Mouse (Mus musculus) intestine, postnatal 0 days (tissue): ENCODE measurements at regions not wholly inside any gene's neighbourhood (a gene's known extent, or its start where the extent isn't known, plus 50 kb on each side); places are given as distances from the start of the nearest gene placed in this dataset.

Source experiments
- ATAC-seq: fragments of 200-750 bp; cut with Nextera tagmentation; 2 replicates; pipeline ENCODE4 v1.8.0; 2017; ENCODE audit warnings: mild to moderate bottlenecking, moderate TSS enrichment, moderate library complexity
- H3K27ac ChIP-seq: fragments of 300-500 bp; sonication (generic); 2 replicates; pipeline ENCODE4 v1.5.1; 2014; ENCODE audit warnings: mild to moderate bottlenecking, low read depth, low read length, moderate library complexity
- H3K27me3 ChIP-seq: fragments of 300-500 bp; sonication (generic); replicated peaks from 2 replicates; pipeline ENCODE4 v1.6.1; 2014; ENCODE audit warnings: low read length, mixed read lengths; ENCODE audit not compliant: control insufficient read depth, insufficient read depth
- H3K36me3 ChIP-seq: fragments of 300-500 bp; sonication (generic); 2 replicates; pipeline ENCODE4 v1.6.1; 2014; ENCODE audit warnings: mild to moderate bottlenecking, moderate library complexity; ENCODE audit not compliant: control insufficient read depth, insufficient read depth
- H3K4me1 ChIP-seq: fragments of 300-500 bp; sonication (generic); replicated peaks from 2 replicates; pipeline ENCODE4 v1.6.1; 2014; ENCODE audit warnings: antibody characterized with exemption, low read length, mixed read lengths; ENCODE audit not compliant: control insufficient read depth, insufficient read depth
- H3K4me2 ChIP-seq: fragments of 300-500 bp; sonication (generic); replicated peaks from 2 replicates; pipeline ENCODE4 v1.6.1; 2014; ENCODE audit warnings: low read depth, mild to moderate bottlenecking, moderate library complexity
- H3K4me3 ChIP-seq: fragments of 300-500 bp; sonication (generic); 2 replicates; pipeline ENCODE4 v1.5.1; 2014; ENCODE audit warnings: low read depth, low read length
- H3K9ac ChIP-seq: fragments of 300-500 bp; sonication (generic); 2 replicates; pipeline ENCODE4 v1.6.1; 2014; ENCODE audit warnings: mild to moderate bottlenecking, low read depth, low read length
- H3K9me3 ChIP-seq: fragments of 300-500 bp; sonication (generic); 2 replicates; pipeline ENCODE4 v1.6.1; 2016; ENCODE audit warnings: mixed run types; ENCODE audit not compliant: control insufficient read depth
- CTCF ChIP-seq: sonication (generic); IDR thresholded peaks from 2 replicates; pipeline ENCODE4 v1.5.1; 2016; ENCODE audit warnings: low read depth, mild to moderate bottlenecking, control low read depth, antibody characterized with exemption, moderate library complexity
- WGBS: fragments of 180-500 bp; shearing (Covaris S2); extraction: QIAGEN DNeasy Blood & Tissue Kit; methylation state at CpG from one replicate; pipeline ENCODE4 v1.1.7; 2014; 5-methylcytosine and 5-hydroxymethylcytosine counted together

GRCm38 (mm10) chr15:72381164-72381563 is 1453.2 kb upstream of the Gm6569 start:
- H3K4me3 ChIP-seq = no peak overlapping the region
- no peak overlapping the region for H3K27ac ChIP-seq
- no peak overlapping the region for H3K4me2 ChIP-seq
- no peaks in the 10 kb centered on the region for H3K36me3 ChIP-seq
- H3K9ac ChIP-seq = no peak overlapping the region
- TF ChIP-seq CTCF = no peak
- 87% methylated on average over 8 of the region's 8 CpGs for WGBS
- no peaks in the 10 kb centered on the region for H3K27me3 ChIP-seq
- H3K9me3 ChIP-seq = no peaks in the 10 kb centered on the region
- H3K4me1 ChIP-seq = no peaks in the 10 kb centered on the region
- no peak for ATAC-seq

- no peak for ATAC-seq
- Histone ChIP-seq H3K4me2 (no peak overlapping the region), H3K4me1 (no peaks in the 10 kb centered on the region), H3K27ac (no peak overlapping the region), H3K36me3 (no peaks in the 10 kb centered on the region), H3K4me3 (no peak overlapping the region), H3K9ac (no peak overlapping the region), H3K27me3 (no peaks in the 10 kb centered on the region), H3K9me3 (no peaks in the 10 kb centered on the region)
- TF ChIP-seq CTCF = no peak
- WGBS = 88% methylated on average over 5 of the region's 5 CpGs
Measured at GRCm38 (mm10) chr15:72381744-72382143, 1452.6 kb upstream of the Gm6569 start.

GRCm38 (mm10) chr15:72382521-72382920 is 1451.8 kb upstream of the Gm6569 start:
- Histone ChIP-seq H3K27ac (no peak overlapping the region), H3K4me3 (no peak overlapping the region), H3K36me3 (no peaks in the 10 kb centered on the region), H3K4me2 (no peak overlapping the region), H3K9me3 (no peaks in the 10 kb centered on the region), H3K27me3 (no peaks in the 10 kb centered on the region), H3K9ac (no peak overlapping the region), H3K4me1 (no peaks in the 10 kb centered on the region)
- ATAC-seq = no peak
- no peak for TF ChIP-seq CTCF
- WGBS = 85% methylated on average over 6 of the region's 6 CpGs

- no peaks in the 10 kb centered on the region for H3K4me1 ChIP-seq
- H3K27ac ChIP-seq = no peak overlapping the region
- WGBS = 78% methylated on average over 3 of the region's 3 CpGs
- no peak for TF ChIP-seq CTCF
- no peaks in the 10 kb centered on the region for H3K9me3 ChIP-seq
- no peaks in the 10 kb centered on the region for H3K36me3 ChIP-seq
- H3K27me3 ChIP-seq = no peaks in the 10 kb centered on the region
- no peak overlapping the region for H3K4me3 ChIP-seq
- no peak for ATAC-seq
- H3K4me2 ChIP-seq = no peak overlapping the region
- H3K9ac ChIP-seq = no peak overlapping the region
Measured at GRCm38 (mm10) chr15:72383062-72383461, 1451.3 kb upstream of the Gm6569 start.

GRCm38 (mm10) chr15:72383470-72383869 is 1450.9 kb upstream of the Gm6569 start:
- no peak overlapping the region for H3K4me3 ChIP-seq
- H3K9me3 ChIP-seq = no peaks in the 10 kb centered on the region
- 63% methylated on average over 1 of the region's 1 CpGs for WGBS
- no peaks in the 10 kb centered on the region for H3K36me3 ChIP-seq
- H3K4me2 ChIP-seq = no peak overlapping the region
- no peaks in the 10 kb centered on the region for H3K27me3 ChIP-seq
- H3K27ac ChIP-seq = no peak overlapping the region
- TF ChIP-seq CTCF = no peak
- no peak overlapping the region for H3K9ac ChIP-seq
- H3K4me1 ChIP-seq = no peaks in the 10 kb centered on the region
- no peak for ATAC-seq

GRCm38 (mm10) chr15:72393226-72393625 is 1441.1 kb upstream of the Gm6569 start:
- H3K27me3 ChIP-seq = no peaks in the 10 kb centered on the region
- H3K4me2 ChIP-seq = no peak overlapping the region
- 80% methylated on average over 2 of the region's 2 CpGs for WGBS
- ATAC-seq = no peak
- H3K9me3 ChIP-seq = no peaks in the 10 kb centered on the region
- no peak overlapping the region for H3K27ac ChIP-seq
- H3K4me3 ChIP-seq = no peak overlapping the region
- TF ChIP-seq CTCF = no peak
- no peaks in the 10 kb centered on the region for H3K36me3 ChIP-seq
- H3K4me1 ChIP-seq = no peaks in the 10 kb centered on the region
- no peak overlapping the region for H3K9ac ChIP-seq

- ATAC-seq = no peak
- H3K27me3 ChIP-seq = no peaks in the 10 kb centered on the region
- WGBS = 71% methylated on average over 6 of the region's 6 CpGs
- no peak for TF ChIP-seq CTCF
- H3K36me3 ChIP-seq = no peaks in the 10 kb centered on the region
- no peaks in the 10 kb centered on the region for H3K4me1 ChIP-seq
- H3K4me3 ChIP-seq = no peak overlapping the region
- no peak overlapping the region for H3K27ac ChIP-seq
- no peak overlapping the region for H3K9ac ChIP-seq
- no peaks in the 10 kb centered on the region for H3K9me3 ChIP-seq
- H3K4me2 ChIP-seq = no peak overlapping the region
Measured at GRCm38 (mm10) chr15:72411956-72412355, 1422.4 kb upstream of the Gm6569 start.
